Mouse (Mus musculus): ENCODE data around the gene Stx6. TPM values are rescaled to one million over a fixed set of nuclear protein-coding genes. Genes with fewer than 3 reads are reported as not detected.

The Stx6 gene
- total and polyA plus RNA-seq, 3 experiments = 26.0 to 33.4 (median 31.8) TPM

GRCm38 (mm10) chr1:155199522-155199921 is 41.0 kb downstream of the Stx6 start:
- peaks cover 3 to 14% of the 10 kb centered on the region in 2 experiments for H3K4me1 ChIP-seq (ENCODE audit: control insufficient read depth in 1 of 2, insufficient read depth in 2 of 2)
- H3K9me3 ChIP-seq (replicated peaks; ENCODE audit: low read length) = peaks cover 3% of the 10 kb centered on the region
- dilution Hi-C loops (cut with MboI; ENCODE audit: extremely low pct_ligation_motif_present, extremely low pct_unique_long_range_greater_than_20kb, low sequenced_read_pairs) (no loop called here), in situ Hi-C loops (cut with MboI; ENCODE audit: low pct_ligation_motif_present, low pct_unique_long_range_greater_than_20kb, low sequenced_read_pairs) (no loop called here)
- no peak for TF ChIP-seq CHD2 (IDR thresholded peaks at IDR 0.05; ENCODE audit: low read length)
- TF ChIP-seq PAX5 (IDR thresholded peaks at IDR 0.05; ENCODE audit: low read length) = no peak
- no peak for TF ChIP-seq MEF2A (IDR thresholded peaks at IDR 0.05; ENCODE audit: borderline replicate concordance, low read depth, low read length)
- no peak for TF ChIP-seq MAX (IDR thresholded peaks at IDR 0.05; ENCODE audit: low read length)
- no peak for TF ChIP-seq E2F4 (IDR thresholded peaks at IDR 0.05; ENCODE audit: insufficient replicate concordance, low read depth, low read length)
- TF ChIP-seq MYC (IDR thresholded peaks at IDR 0.05; ENCODE audit: low read depth, low read length) = no peak
- no peak for TF ChIP-seq KAT2A (IDR thresholded peaks at IDR 0.05; ENCODE audit: insufficient replicate concordance, low read length)
- TF ChIP-seq MAZ (IDR thresholded peaks at IDR 0.05; ENCODE audit: low read depth, low read length) = no peak
- TF ChIP-seq USF1 (IDR thresholded peaks at IDR 0.05; ENCODE audit: low read depth, low read length) = no peak
- no peak for TF ChIP-seq GABPA (IDR thresholded peaks at IDR 0.05; ENCODE audit: insufficient replicate concordance, low read depth, low read length)
- TF ChIP-seq JUN (IDR thresholded peaks at IDR 0.05; ENCODE audit: insufficient read depth, low read depth, low read length) = no peak
- no peak for TF ChIP-seq RCOR1 (conservative IDR thresholded peaks at IDR 0.05; ENCODE audit: low read depth, low read length)
- TF ChIP-seq BHLHE40 (IDR thresholded peaks at IDR 0.05; ENCODE audit: low read depth, low read length) = no peak
- no peak for TF ChIP-seq USF2 (conservative IDR thresholded peaks at IDR 0.05; ENCODE audit: low read depth, low read length)
- no peak for TF ChIP-seq MAFK (IDR thresholded peaks at IDR 0.05; ENCODE audit: insufficient replicate concordance, low read length)
- TF ChIP-seq TBP (conservative IDR thresholded peaks at IDR 0.05; ENCODE audit: low read depth, low read length) = no peak
- no peak for TF ChIP-seq UBTF (IDR thresholded peaks at IDR 0.05; ENCODE audit: low read depth, low read length)
- TF ChIP-seq HCFC1 (IDR thresholded peaks at IDR 0.05; ENCODE audit: low read depth, low read length) = no peak
- no peak for TF ChIP-seq CHD1 (IDR thresholded peaks at IDR 0.05; ENCODE audit: low read depth, low read length)
- no peaks in the 10 kb centered on the region for H3K79me2 ChIP-seq (replicated peaks; ENCODE audit: control insufficient read depth, extremely low read depth, insufficient read depth, poor library complexity, severe bottlenecking)
- H3K4me3 ChIP-seq (replicated peaks in 1 of 3; ENCODE audit: low read depth in 2 of 3, low read length in 2 of 3, poor library complexity in 1 of 3) = no peak overlapping the region
- no peak overlapping the region for H3K9ac ChIP-seq (ENCODE audit: insufficient read depth, low read depth)
- no peak overlapping the region for H3K4me2 ChIP-seq (ENCODE audit: insufficient read depth, low read depth, poor library complexity, severe bottlenecking)
- DNase-seq (ENCODE audit: extremely low read depth) = no peak
- H3K36me3 ChIP-seq (replicated peaks in 1 of 2; ENCODE audit: control insufficient read depth in 1 of 2, insufficient read depth in 1 of 2, low read length in 1 of 2) = peaks cover 37 to 87% of the 10 kb centered on the region in 2 experiments
- no peaks in the 10 kb centered on the region for H3K27me3 ChIP-seq (replicated peaks)
- H3K27ac ChIP-seq (ENCODE audit: insufficient read depth, low read depth) = no peak overlapping the region

GRCm38 (mm10) chr1:155200967-155201366 is 42.5 kb downstream of the Stx6 start:
- H3K4me1 ChIP-seq (ENCODE audit: control insufficient read depth in 1 of 2, insufficient read depth in 2 of 2) = peaks cover 3 to 14% of the 10 kb centered on the region in 2 experiments
- no peak overlapping the region for H3K4me3 ChIP-seq (replicated peaks in 1 of 3; ENCODE audit: low read depth in 2 of 3, low read length in 2 of 3, poor library complexity in 1 of 3)
- no peaks in the 10 kb centered on the region for H3K79me2 ChIP-seq (replicated peaks; ENCODE audit: control insufficient read depth, extremely low read depth, insufficient read depth, poor library complexity, severe bottlenecking)
- H3K4me2 ChIP-seq (ENCODE audit: insufficient read depth, low read depth, poor library complexity, severe bottlenecking) = no peak overlapping the region
- no peak overlapping the region for H3K9ac ChIP-seq (ENCODE audit: insufficient read depth, low read depth)
- DNase-seq (ENCODE audit: extremely low read depth) = no peak
- H3K9me3 ChIP-seq (replicated peaks; ENCODE audit: low read length) = peaks cover 3% of the 10 kb centered on the region
- TF ChIP-seq POLR2AphosphoS2 (IDR thresholded peaks at IDR 0.05; ENCODE audit: low read depth, low read length) (no peak), CHD1 (IDR thresholded peaks at IDR 0.05; ENCODE audit: low read depth, low read length) (no peak), USF2 (conservative IDR thresholded peaks at IDR 0.05; ENCODE audit: low read depth, low read length) (no peak), SIN3A (IDR thresholded peaks at IDR 0.05; ENCODE audit: low read length) (no peak), USF1 (IDR thresholded peaks at IDR 0.05; ENCODE audit: low read depth, low read length) (no peak), UBTF (IDR thresholded peaks at IDR 0.05; ENCODE audit: low read depth, low read length) (no peak), MYC (IDR thresholded peaks at IDR 0.05; ENCODE audit: low read depth, low read length) (no peak), BHLHE40 (IDR thresholded peaks at IDR 0.05; ENCODE audit: low read depth, low read length) (no peak), JUND (conservative IDR thresholded peaks at IDR 0.05; ENCODE audit: low read depth, low read length) (no peak), NELFE (IDR thresholded peaks at IDR 0.05; ENCODE audit: low read depth, low read length) (no peak)
- in situ Hi-C loops (cut with MboI; ENCODE audit: low pct_ligation_motif_present, low pct_unique_long_range_greater_than_20kb, low sequenced_read_pairs) (loop anchor here (25.0 kb wide), 1 partner anchor 914 kb away; no protein-coding TSS in a partner anchor), dilution Hi-C loops (cut with MboI; ENCODE audit: extremely low pct_ligation_motif_present, extremely low pct_unique_long_range_greater_than_20kb, low sequenced_read_pairs) (loop anchor here (25.0 kb wide), 1 partner anchor 164 kb away; no protein-coding TSS in a partner anchor)
- no peaks in the 10 kb centered on the region for H3K27me3 ChIP-seq (replicated peaks)
- H3K36me3 ChIP-seq (replicated peaks in 1 of 2; ENCODE audit: control insufficient read depth in 1 of 2, insufficient read depth in 1 of 2, low read length in 1 of 2) = peaks cover 40 to 88% of the 10 kb centered on the region in 2 experiments
- H3K27ac ChIP-seq (ENCODE audit: insufficient read depth, low read depth) = no peak overlapping the region
